Mouse (Mus musculus) lung, postnatal 0 days (tissue): ENCODE measurements at regions not wholly inside any gene's neighbourhood (a gene's known extent, or its start where the extent isn't known, plus 50 kb on each side); places are given as distances from the start of the nearest gene placed in this dataset.

ENCODE experiments used
- CTCF ChIP-seq: IDR thresholded peaks from 2 replicates; pipeline ENCODE4 v1.5.1; 2016; ENCODE audit warnings: antibody characterized with exemption, mild to moderate bottlenecking
- EP300 ChIP-seq: IDR thresholded peaks from 2 replicates; pipeline ENCODE4 v1.6.1; 2016; ENCODE audit warnings: antibody characterized with exemption, mild to moderate bottlenecking, control low read depth

DNA sequence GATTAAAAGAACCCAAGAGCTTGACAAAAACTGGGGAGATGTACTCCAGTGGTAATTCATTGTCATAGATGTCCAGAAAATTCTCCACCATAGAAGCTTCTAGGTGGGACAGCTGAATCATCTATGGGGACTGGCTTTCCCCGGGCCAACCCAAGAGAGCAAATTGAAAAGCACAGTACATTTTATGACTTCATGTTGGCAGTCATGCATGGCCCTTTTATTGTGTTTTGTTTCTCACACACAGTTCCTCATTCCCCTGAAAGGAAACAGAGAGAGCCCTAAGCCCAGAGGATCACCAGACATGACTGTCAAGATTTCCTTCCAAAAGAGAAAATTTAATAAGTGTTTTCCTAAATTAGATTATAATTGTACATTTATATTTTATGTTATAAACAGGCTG is 306.9 kb upstream of the Cited2 start:
- TF ChIP-seq CTCF (no peak), EP300 (no peak)
